Mouse (Mus musculus): ENCODE measurements around the gene D230025D16Rik. TPM values are rescaled to one million over a fixed set of nuclear protein-coding genes. Genes with fewer than 3 reads are reported as not detected.
"Not testable (repeated sequence)": the region's sequence is repeated elsewhere in the genome, so short reads cannot be mapped to it uniquely, and the experiment has no call there.

D230025D16Rik gene
- polyA plus RNA-seq, 1 experiment from 2014 or later = 20.7 TPM

DNA sequence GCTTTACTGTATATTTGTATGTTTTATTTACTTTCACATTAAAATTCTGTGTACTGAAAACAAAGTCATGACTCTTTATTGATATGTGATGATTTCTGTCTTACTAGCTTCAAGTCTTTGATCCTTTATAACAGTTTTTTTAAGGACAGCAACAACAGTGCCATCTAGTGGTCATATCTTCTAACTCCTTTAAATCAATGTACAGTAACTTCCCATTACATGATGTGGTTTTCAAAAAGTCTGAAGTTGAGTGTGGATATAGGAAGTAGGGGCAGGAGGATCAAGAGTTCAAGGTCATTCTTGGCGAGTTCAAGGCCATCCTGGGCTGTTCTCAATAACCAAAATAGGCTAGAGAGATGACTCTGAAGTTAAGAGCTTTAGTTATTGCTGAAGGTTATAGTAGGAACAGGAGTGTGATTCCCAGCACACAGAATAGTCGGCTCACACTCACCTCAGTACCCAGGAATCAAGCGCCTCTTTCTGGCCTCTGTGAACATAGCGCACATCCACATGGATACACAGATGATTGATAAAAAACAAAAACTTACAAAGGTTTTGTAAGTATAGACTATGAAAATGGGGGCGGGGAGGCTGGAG, 6.9 kb upstream of the D230025D16Rik start:
- no peak overlapping the region for H3K27ac ChIP-seq
- H3K4me3 ChIP-seq = no peak overlapping the region
- no peaks in the 10 kb centered on the region for H3K9me3 ChIP-seq
- H3K4me1 ChIP-seq = no peaks in the 10 kb centered on the region
- 73% methylated on average over 5 of the region's 5 CpGs for WGBS
- peaks cover 18% of the 10 kb centered on the region for H3K36me3 ChIP-seq
- no peaks in the 10 kb centered on the region for H3K27me3 ChIP-seq (ENCODE audit: insufficient read depth, poor library complexity, severe bottlenecking)
- no peak for DNase-seq (ENCODE audit: low spot score)

DNA sequence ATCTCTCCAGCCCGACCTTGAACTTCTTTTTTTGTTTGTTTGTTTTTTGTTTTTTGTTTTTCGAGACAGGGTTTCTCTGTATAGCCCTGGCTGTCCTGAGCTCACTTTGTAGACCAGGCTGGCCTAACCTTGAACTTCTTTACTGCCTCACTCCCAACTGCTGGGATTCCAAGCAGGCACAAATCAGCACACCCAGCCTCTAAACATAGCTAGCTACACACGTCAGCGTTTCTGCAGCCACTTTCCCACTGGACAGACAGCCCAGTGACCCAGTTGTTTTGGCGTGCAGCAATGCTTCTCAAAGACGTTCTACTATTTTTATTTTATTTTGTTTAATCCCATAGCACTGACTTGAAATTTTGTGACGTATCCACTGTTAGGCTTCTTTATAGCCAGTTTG, 1.1 kb upstream of the D230025D16Rik start:
- DNase-seq (ENCODE audit: low spot score) = no peak
- peak overlapping the region; percentile 91; the same call in 1 of the 2 replicates for H3K27ac ChIP-seq
- H3K36me3 ChIP-seq = no peaks in the 10 kb centered on the region
- no peaks in the 10 kb centered on the region for H3K9me3 ChIP-seq
- H3K4me1 ChIP-seq = peaks cover 16% of the 10 kb centered on the region
- H3K27me3 ChIP-seq (ENCODE audit: insufficient read depth, poor library complexity, severe bottlenecking) = no peaks in the 10 kb centered on the region
- 76% methylated on average over 7 of the region's 7 CpGs for WGBS
- H3K4me3 ChIP-seq = peak overlapping the region; percentile 91; the same call in 1 of the 2 replicates

DNA sequence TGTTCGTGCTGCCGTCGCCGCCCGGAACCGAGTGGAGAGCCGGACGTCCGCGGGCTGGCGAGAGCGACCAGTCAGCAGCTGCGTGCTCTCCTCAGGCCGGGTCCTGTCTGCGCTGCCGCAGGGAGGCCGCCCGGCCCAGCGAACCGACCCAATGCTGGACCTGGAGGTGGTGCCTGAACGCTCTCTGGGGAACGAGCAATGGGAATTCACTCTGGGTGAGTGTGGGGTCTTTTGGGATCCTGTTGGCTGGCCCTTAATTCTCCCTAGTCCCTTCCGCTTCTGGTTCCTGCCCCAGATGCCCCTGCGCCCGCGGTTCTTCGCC, 288 bp downstream of the D230025D16Rik start:
- peak overlapping the region; percentile 91 for H3K4me3 ChIP-seq
- H3K27me3 ChIP-seq (ENCODE audit: insufficient read depth, poor library complexity, severe bottlenecking) = no peaks in the 10 kb centered on the region
- DNase-seq (ENCODE audit: low spot score) = no peak
- WGBS = 0% methylated on average over 27 of the region's 27 CpGs
- no peaks in the 10 kb centered on the region for H3K36me3 ChIP-seq
- H3K9me3 ChIP-seq = no peaks in the 10 kb centered on the region
- H3K4me1 ChIP-seq = peaks cover 16% of the 10 kb centered on the region
- peak overlapping the region; percentile 91 for H3K27ac ChIP-seq

DNA sequence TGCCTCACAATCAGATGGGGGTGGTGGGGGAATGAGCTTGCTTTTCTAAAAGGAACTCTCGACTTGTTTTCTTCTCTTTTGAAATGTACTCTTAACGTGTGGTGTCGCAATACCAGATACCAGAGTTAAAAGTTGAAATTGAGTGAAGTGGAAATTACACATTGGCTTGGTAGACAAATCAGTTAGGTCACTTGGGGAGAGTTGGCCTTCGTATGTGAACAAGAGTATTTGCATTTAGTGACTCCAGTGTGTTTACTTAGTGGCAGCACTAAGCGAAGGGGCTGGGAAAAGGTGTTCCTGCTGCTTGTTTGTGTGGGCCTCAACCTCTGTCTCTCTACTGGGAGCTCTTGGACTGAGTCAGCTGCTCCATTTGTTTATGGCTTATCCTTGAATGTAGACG, 972 bp downstream of the D230025D16Rik start:
- peak overlapping the region; percentile 91 for H3K4me3 ChIP-seq

DNA sequence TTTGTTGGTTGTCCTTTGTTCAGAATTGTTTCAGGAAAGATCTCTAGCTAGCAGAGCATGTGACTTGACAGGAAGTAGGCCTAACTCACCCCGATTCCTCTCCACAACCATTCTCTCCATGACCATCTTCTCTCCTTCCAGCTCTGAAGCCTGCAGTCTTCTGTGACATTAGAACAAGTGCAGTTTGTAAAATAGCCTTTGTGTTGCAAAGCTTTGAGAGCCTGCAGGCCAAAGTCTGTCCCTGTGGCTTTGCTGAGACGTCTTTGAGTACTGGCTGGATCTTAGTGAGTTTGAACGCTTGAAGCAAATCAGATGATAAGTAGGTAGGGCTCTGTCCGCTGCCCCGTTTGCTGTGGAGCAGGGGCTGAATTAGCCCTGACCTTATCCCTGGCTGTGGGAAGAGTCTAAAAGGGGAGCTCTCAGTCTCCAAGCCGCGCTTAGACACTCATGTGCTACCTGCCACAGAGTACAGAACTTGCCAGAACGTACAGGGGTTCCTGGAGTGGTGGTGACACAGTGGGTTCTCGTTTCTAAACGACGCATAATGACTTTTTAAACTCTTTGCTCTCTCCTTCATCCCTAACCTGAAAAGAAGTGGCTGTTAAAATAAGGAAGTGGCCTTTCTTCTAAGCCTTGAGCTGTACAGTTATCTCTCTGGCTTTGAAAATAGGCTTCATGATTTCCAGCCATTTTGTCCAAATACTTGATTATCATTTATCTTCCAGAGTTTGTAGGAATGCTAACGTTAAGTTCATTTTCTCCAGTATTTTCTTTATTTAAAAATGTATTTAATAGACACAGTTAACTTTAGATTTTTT, 6.8 kb downstream of the D230025D16Rik start:
- peaks cover 17% of the 10 kb centered on the region; the same call in 1 of the 2 replicates for H3K36me3 ChIP-seq
- no peaks in the 10 kb centered on the region for H3K9me3 ChIP-seq
- DNase-seq (ENCODE audit: low spot score) = no peak
- no peak overlapping the region for H3K4me3 ChIP-seq
- 0 out of 2 replicates have a peak overlapping the region, but pooled peaks have one; percentile 29 for H3K27ac ChIP-seq
- WGBS = 80% methylated on average over 12 of the region's 12 CpGs
- H3K27me3 ChIP-seq (ENCODE audit: insufficient read depth, poor library complexity, severe bottlenecking) = no peaks in the 10 kb centered on the region
- 0 out of 2 replicates have a peak, but pooled peaks cover 5% of the 10 kb centered on the region for H3K4me1 ChIP-seq

More for the DNA sequence above, 972 bp downstream of the D230025D16Rik start:
- Histone ChIP-seq H3K27ac (no peak overlapping the region), H3K27me3 (ENCODE audit: insufficient read depth, poor library complexity, severe bottlenecking) (no peaks in the 10 kb centered on the region), H3K9me3 (no peaks in the 10 kb centered on the region), H3K36me3 (no peaks in the 10 kb centered on the region), H3K4me1 (peaks cover 18% of the 10 kb centered on the region)
- no peak for DNase-seq (ENCODE audit: low spot score)
- WGBS = 25% methylated on average over 6 of the region's 6 CpGs

DNA sequence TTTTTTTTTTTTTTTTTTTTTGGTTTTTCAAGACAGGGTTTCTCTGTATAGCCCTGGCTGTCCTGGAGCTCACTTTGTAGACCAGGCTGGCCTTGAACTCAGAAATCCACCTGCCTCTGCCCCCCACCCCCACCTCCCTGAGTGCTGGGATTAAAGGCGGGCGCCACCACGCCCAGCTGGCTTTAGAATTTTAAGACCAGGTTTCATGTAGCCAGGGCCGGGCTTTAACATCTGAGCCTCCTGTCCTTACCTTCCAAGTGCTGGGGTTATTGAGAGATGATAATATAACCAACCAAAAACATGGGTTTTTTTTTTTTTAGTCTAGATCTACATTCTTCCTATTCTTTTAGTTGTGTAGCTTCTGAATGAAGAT, 7.4 kb downstream of the D230025D16Rik start:
- H3K4me3 ChIP-seq; H3K27me3 ChIP-seq (ENCODE audit: insufficient read depth, poor library complexity, severe bottlenecking); H3K4me1 ChIP-seq; H3K27ac ChIP-seq; DNase-seq (ENCODE audit: low spot score); H3K9me3 ChIP-seq: not testable (repeated sequence)
- whole genome bisulfite sequencing = 85% methylated on average over 4 of the region's 4 CpGs
- peaks cover 18% of the 10 kb centered on the region; the same call in 1 of the 2 replicates for H3K36me3 ChIP-seq

DNA sequence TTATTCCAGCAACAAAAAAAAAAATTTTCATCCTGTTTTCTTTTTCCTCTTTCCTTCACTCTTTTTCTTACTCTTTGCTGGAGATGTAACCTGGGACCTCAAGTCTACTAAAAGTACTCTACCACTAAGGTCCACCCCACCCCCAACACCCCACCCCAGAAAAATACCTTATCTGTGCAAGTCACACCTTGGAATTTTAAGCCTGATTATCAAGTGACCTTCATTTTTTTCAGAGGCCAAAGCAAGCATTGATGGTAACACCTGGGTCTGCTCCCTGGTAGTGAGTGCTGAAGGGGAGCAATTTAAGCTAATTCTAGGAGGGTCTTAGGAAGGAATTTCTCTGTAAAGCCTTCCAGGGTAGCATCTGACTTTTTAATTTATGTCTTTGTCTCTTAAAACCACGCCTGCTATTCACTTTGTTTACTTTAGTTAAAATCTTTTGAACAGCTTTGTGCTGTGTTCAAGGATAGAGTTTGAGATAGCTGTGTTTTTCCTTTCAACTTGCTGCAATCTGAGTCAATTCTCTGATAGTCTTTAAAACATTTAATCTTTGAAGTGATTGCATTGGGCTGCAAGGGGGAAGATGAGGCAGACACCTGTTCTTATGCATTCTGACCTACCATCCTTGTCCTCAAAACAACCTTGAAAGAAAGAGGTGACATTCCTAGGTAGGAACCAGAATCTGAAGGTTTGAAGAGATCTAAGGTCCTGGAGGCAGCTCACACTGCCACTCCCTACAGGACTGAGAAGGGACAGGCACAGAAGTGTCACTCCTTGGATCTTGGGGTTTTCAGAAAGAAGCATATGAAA, 8.4 kb downstream of the D230025D16Rik start:
- Histone ChIP-seq H3K36me3 (peaks cover 18% of the 10 kb centered on the region; the same call in 1 of the 2 replicates), H3K4me1 (0 out of 2 replicates have a peak, but pooled peaks cover 5% of the 10 kb centered on the region), H3K27me3 (ENCODE audit: insufficient read depth, poor library complexity, severe bottlenecking) (no peaks in the 10 kb centered on the region), H3K27ac (no peak overlapping the region), H3K9me3 (no peaks in the 10 kb centered on the region), H3K4me3 (no peak overlapping the region)
- 77% methylated on average over 1 of the region's 1 CpGs for WGBS
- DNase-seq (ENCODE audit: low spot score) = no peak

DNA sequence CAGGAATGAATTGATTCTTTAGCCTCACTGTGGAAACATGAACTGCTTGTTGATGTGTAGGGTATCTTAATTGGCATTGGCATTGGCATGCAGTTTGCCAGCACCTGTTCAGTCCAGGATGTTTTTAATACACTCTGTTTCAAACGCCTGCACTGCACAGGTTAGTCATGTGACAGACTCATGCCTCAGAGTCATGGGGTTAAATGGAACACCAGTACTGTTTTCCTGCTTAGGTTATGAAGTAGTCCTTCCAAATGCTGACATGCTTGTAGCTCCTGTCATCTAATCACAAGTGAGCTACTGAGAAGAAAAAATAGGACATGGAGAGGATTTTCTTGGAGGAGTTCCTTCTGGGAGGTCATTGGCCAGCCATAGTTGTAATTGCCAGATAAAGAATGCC, 10.3 kb downstream of the D230025D16Rik start:
- H3K27me3 ChIP-seq (ENCODE audit: insufficient read depth, poor library complexity, severe bottlenecking) = no peaks in the 10 kb centered on the region
- DNase-seq (ENCODE audit: low spot score) = no peak
- no peak overlapping the region for H3K4me3 ChIP-seq
- H3K9me3 ChIP-seq = no peaks in the 10 kb centered on the region
- H3K27ac ChIP-seq = no peak overlapping the region
- H3K36me3 ChIP-seq = peaks cover 32% of the 10 kb centered on the region
- 78% methylated on average over 1 of the region's 1 CpGs for WGBS
- H3K4me1 ChIP-seq = 0 out of 2 replicates have a peak, but pooled peaks cover 5% of the 10 kb centered on the region

DNA sequence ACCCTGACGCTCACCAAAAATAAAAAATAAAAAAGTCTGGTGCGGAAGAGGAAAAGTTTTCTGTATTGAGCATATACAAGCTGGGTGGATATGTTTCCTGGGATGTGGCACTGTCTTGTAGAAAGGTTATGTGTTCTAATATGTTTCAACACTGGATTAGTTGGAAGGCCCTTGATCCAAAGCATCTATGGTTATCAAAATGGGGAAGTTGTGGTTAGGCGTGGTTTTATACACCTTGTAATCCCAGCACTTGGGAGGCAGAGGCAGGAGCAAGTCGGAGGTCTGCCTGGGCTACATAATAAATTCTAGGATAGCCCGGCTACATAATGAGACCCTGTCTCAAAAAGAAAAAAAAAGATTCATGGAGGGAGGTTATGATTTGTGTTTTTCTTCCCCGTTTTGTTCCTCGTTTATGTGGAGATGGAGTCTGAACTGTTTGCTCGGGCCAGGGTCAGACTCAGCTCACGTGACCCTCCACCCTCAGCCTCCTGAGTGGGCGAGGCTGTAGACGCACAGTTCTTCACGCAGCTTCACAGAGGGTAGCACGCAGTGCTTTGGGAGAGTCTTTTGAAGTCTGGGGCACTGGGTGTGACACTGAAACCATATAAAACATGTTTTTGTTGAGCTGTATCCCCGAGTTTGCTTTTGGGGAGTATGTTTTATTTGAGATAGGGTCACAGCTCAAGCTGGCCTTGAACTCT, 12.6 kb downstream of the D230025D16Rik start:
- Histone ChIP-seq H3K36me3 (peaks cover 49% of the 10 kb centered on the region), H3K4me3 (no peak overlapping the region), H3K27me3 (ENCODE audit: insufficient read depth, poor library complexity, severe bottlenecking) (no peaks in the 10 kb centered on the region), H3K27ac (no peak overlapping the region), H3K9me3 (no peaks in the 10 kb centered on the region), H3K4me1 (no peaks in the 10 kb centered on the region)
- 91% methylated on average over 14 of the region's 14 CpGs for WGBS
- no peak for DNase-seq (ENCODE audit: low spot score)

DNA sequence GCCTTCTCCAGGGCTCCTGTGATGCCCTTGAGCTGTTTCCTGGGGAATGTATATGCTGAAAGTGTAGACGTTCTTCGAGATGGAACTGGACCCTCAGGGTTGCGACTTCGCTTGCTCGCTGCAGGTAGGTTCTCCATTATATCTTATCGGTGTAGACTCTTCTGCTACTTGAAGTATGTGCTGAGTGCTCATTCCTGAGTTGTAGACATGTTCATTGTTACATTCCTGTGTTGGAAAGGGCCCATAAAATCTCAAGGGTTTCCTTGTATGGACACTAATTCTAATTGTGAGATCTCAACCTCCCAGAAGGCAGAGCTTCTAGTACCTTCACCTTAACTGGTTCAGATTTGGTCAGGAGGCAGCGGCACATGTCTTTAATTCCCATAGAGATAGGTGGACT, 16.1 kb downstream of the D230025D16Rik start:
- no peak for DNase-seq (ENCODE audit: low spot score)
- no peak overlapping the region for H3K4me3 ChIP-seq
- 90% methylated on average over 7 of the region's 7 CpGs for WGBS
- H3K4me1 ChIP-seq = no peaks in the 10 kb centered on the region
- no peaks in the 10 kb centered on the region for H3K27me3 ChIP-seq (ENCODE audit: insufficient read depth, poor library complexity, severe bottlenecking)
- H3K9me3 ChIP-seq = no peaks in the 10 kb centered on the region
- peaks cover 49% of the 10 kb centered on the region for H3K36me3 ChIP-seq
- no peak overlapping the region; the same call in 1 of the 2 replicates for H3K27ac ChIP-seq

DNA sequence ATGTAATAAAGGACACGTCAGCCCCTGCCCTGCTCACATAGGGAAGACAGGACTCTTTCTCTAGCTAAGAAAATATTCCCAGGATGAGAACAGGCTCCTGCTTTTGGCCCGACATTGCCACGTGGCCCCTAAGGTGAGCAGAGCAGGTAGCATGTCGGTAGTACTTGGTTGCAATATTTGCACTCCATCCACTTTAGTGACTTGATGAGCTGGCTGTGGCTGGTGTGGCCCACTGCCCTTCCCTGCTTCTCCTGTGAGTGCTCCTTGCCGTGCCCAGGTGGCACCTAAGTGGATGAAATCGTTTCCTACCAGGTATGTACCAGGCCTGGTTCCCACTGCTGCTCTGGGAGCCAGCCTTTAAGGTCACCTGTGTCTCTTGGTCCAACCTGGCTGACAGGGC, 27.0 kb downstream of the D230025D16Rik start:
- no peak overlapping the region for H3K27ac ChIP-seq
- H3K9me3 ChIP-seq = no peaks in the 10 kb centered on the region
- no peak overlapping the region for H3K4me3 ChIP-seq
- H3K4me1 ChIP-seq = peaks cover 31% of the 10 kb centered on the region
- WGBS = 90% methylated on average over 6 of the region's 6 CpGs
- DNase-seq (ENCODE audit: low spot score) = no peak
- H3K27me3 ChIP-seq (ENCODE audit: insufficient read depth, poor library complexity, severe bottlenecking) = peaks cover 24% of the 10 kb centered on the region
- H3K36me3 ChIP-seq = peaks cover 63% of the 10 kb centered on the region

DNA sequence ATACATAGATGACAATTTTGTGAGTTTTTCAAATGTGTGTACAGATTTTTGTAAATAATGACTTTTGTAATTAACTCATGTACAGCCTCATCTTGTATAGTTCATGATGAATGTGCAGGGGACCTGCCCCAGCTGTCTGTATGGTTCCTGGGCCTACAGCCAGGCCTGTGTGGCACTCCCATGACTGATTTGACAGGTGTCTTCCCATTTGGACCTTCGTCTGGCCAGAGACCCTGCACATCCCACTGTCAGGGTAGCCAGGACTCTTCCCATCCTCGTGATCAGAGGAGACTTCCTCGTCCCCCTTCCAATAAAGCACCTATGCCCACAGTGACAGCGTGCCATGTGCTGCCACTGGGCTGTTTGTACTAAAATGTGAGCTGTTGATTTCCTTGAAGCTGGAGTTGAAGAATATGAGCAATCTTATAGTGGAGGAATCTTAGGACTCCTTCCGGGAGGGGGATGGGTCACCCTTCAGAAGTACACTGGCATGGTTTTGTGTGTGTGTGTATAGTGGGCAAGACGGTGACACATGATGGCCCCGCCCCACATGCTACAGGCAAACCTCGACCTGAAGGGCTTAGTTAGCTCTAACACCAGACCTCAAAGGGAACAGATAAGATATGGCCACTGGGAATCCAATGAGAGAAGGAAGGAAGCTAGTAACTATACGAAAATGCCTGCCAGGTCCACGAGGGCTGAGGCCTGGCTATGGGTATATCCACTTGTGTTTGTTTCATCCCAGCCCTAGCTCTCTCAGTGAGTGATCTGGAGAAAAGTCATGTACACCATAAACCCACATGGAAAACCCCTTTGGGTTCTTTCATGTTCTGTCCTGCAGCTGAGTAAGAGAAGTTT, 28.0 kb downstream of the D230025D16Rik start:
- 63% methylated on average over 10 of the region's 10 CpGs for WGBS
- peaks cover 34% of the 10 kb centered on the region for H3K27me3 ChIP-seq (ENCODE audit: insufficient read depth, poor library complexity, severe bottlenecking)
- DNase-seq (ENCODE audit: low spot score) = no peak
- peaks cover 31% of the 10 kb centered on the region for H3K4me1 ChIP-seq
- H3K27ac ChIP-seq = no peak overlapping the region
- H3K4me3 ChIP-seq = no peak overlapping the region
- peaks cover 53% of the 10 kb centered on the region for H3K36me3 ChIP-seq
- H3K9me3 ChIP-seq = no peaks in the 10 kb centered on the region

Measured in heart, embryonic 10.5 days (tissue).